Mouse (Mus musculus): ENCODE data around the gene Tmod3. TPM values are rescaled to one million over a fixed set of nuclear protein-coding genes. Genes with fewer than 3 reads are reported as not detected.
A peak's percentile ranks its signal among the peaks of the same experiment; 100 is the strongest.

Tmod3 gene
- polyA plus RNA-seq, 1 experiment from 2014 or later: 65.5 TPM

- H3K4me2 ChIP-seq (replicated peaks; ENCODE audit: low read depth): no peak overlapping the region
- H3K9ac ChIP-seq (ENCODE audit: low read depth, low read length): no peak overlapping the region
- no peaks in the 10 kb centered on the region for H3K9me3 ChIP-seq (ENCODE audit: control insufficient read depth)
- H3K4me1 ChIP-seq (replicated peaks; ENCODE audit: control insufficient read depth, insufficient read depth, low read length): no peaks in the 10 kb centered on the region
- TF ChIP-seq CTCF (IDR thresholded peaks at IDR 0.05; ENCODE audit: low read depth): no peak
- no peak for ATAC-seq
- H3K4me3 ChIP-seq (ENCODE audit: low read depth, low read length): no peak overlapping the region
- H3K27ac ChIP-seq (ENCODE audit: low read depth, low read length): no peak overlapping the region
- peaks cover 3% of the 10 kb centered on the region; the same call in 1 of the 2 replicates for H3K27me3 ChIP-seq (replicated peaks; ENCODE audit: control insufficient read depth, insufficient read depth, low read length)
- no peaks in the 10 kb centered on the region for H3K36me3 ChIP-seq (ENCODE audit: control insufficient read depth, insufficient read depth)
- WGBS: 87% methylated on average over 5 of the region's 5 CpGs
Measured at GRCm38 (mm10) chr9:75571036-75571942, 11.8 kb upstream of the Tmod3 start.

GRCm38 (mm10) chr9:75568399-75568798 lies 8.9 kb upstream of the Tmod3 start:
- WGBS: 95% methylated on average over 6 of the region's 6 CpGs
- ATAC-seq: no peak
- peaks cover 7% of the 10 kb centered on the region; the same call in 1 of the 2 replicates for H3K27me3 ChIP-seq (replicated peaks; ENCODE audit: control insufficient read depth, insufficient read depth, low read length)

GRCm38 (mm10) chr9:75564892-75565291 lies 5.4 kb upstream of the Tmod3 start:
- no peak for ATAC-seq
- Histone ChIP-seq H3K9me3 (ENCODE audit: control insufficient read depth) (no peaks in the 10 kb centered on the region), H3K4me3 (ENCODE audit: low read depth, low read length) (no peak overlapping the region), H3K36me3 (ENCODE audit: control insufficient read depth, insufficient read depth) (no peaks in the 10 kb centered on the region), H3K27me3 (replicated peaks; ENCODE audit: control insufficient read depth, insufficient read depth, low read length) (peaks cover 10% of the 10 kb centered on the region), H3K4me1 (replicated peaks; ENCODE audit: control insufficient read depth, insufficient read depth, low read length) (no peaks in the 10 kb centered on the region), H3K9ac (ENCODE audit: low read depth, low read length) (no peak overlapping the region), H3K27ac (ENCODE audit: low read depth, low read length) (no peak overlapping the region), H3K4me2 (replicated peaks; ENCODE audit: low read depth) (no peak overlapping the region)
- TF ChIP-seq CTCF (IDR thresholded peaks at IDR 0.05; ENCODE audit: low read depth): no peak
- WGBS: 89% methylated on average over 6 of the region's 6 CpGs

More at GRCm38 (mm10) chr9:75568399-75568798, 8.9 kb upstream of the Tmod3 start:
- H3K4me1 ChIP-seq (replicated peaks; ENCODE audit: control insufficient read depth, insufficient read depth, low read length): no peaks in the 10 kb centered on the region
- no peaks in the 10 kb centered on the region for H3K9me3 ChIP-seq (ENCODE audit: control insufficient read depth)
- TF ChIP-seq CTCF (IDR thresholded peaks at IDR 0.05; ENCODE audit: low read depth): no peak
- H3K36me3 ChIP-seq (ENCODE audit: control insufficient read depth, insufficient read depth): no peaks in the 10 kb centered on the region
- no peak overlapping the region for H3K4me2 ChIP-seq (replicated peaks; ENCODE audit: low read depth)
- no peak overlapping the region for H3K4me3 ChIP-seq (ENCODE audit: low read depth, low read length)
- no peak overlapping the region for H3K9ac ChIP-seq (ENCODE audit: low read depth, low read length)
- H3K27ac ChIP-seq (ENCODE audit: low read depth, low read length): no peak overlapping the region

GRCm38 (mm10) chr9:75563622-75564021 lies 4.2 kb upstream of the Tmod3 start:
- no peak overlapping the region for H3K27ac ChIP-seq (ENCODE audit: low read depth, low read length)
- no peak for TF ChIP-seq CTCF (IDR thresholded peaks at IDR 0.05; ENCODE audit: low read depth)
- H3K36me3 ChIP-seq (ENCODE audit: control insufficient read depth, insufficient read depth): no peaks in the 10 kb centered on the region
- peaks cover 10% of the 10 kb centered on the region for H3K27me3 ChIP-seq (replicated peaks; ENCODE audit: control insufficient read depth, insufficient read depth, low read length)
- peak; percentile 55; the same call in 1 of the 2 replicates for ATAC-seq
- H3K9me3 ChIP-seq (ENCODE audit: control insufficient read depth): no peaks in the 10 kb centered on the region
- WGBS: 47% methylated on average over 6 of the region's 6 CpGs
- no peak overlapping the region for H3K4me2 ChIP-seq (replicated peaks; ENCODE audit: low read depth)
- H3K4me3 ChIP-seq (ENCODE audit: low read depth, low read length): no peak overlapping the region
- no peaks in the 10 kb centered on the region for H3K4me1 ChIP-seq (replicated peaks; ENCODE audit: control insufficient read depth, insufficient read depth, low read length)
- no peak overlapping the region for H3K9ac ChIP-seq (ENCODE audit: low read depth, low read length)

GRCm38 (mm10) chr9:75563176-75563575 lies 3.7 kb upstream of the Tmod3 start:
- peak; percentile 39 for TF ChIP-seq CTCF (IDR thresholded peaks at IDR 0.05; ENCODE audit: low read depth)
- H3K27ac ChIP-seq (ENCODE audit: low read depth, low read length): no peak overlapping the region
- H3K4me2 ChIP-seq (replicated peaks; ENCODE audit: low read depth): no peak overlapping the region
- H3K36me3 ChIP-seq (ENCODE audit: control insufficient read depth, insufficient read depth): no peaks in the 10 kb centered on the region
- H3K9ac ChIP-seq (ENCODE audit: low read depth, low read length): no peak overlapping the region
- no peaks in the 10 kb centered on the region for H3K4me1 ChIP-seq (replicated peaks; ENCODE audit: control insufficient read depth, insufficient read depth, low read length)
- H3K27me3 ChIP-seq (replicated peaks; ENCODE audit: control insufficient read depth, insufficient read depth, low read length): peaks cover 10% of the 10 kb centered on the region
- ATAC-seq: no peak
- WGBS: 65% methylated on average over 2 of the region's 2 CpGs
- no peaks in the 10 kb centered on the region for H3K9me3 ChIP-seq (ENCODE audit: control insufficient read depth)
- H3K4me3 ChIP-seq (ENCODE audit: low read depth, low read length): no peak overlapping the region

- no peak for TF ChIP-seq CTCF (IDR thresholded peaks at IDR 0.05; ENCODE audit: low read depth)
- ATAC-seq: no peak
- no peak overlapping the region for H3K4me2 ChIP-seq (replicated peaks; ENCODE audit: low read depth)
- no peaks in the 10 kb centered on the region for H3K9me3 ChIP-seq (ENCODE audit: control insufficient read depth)
- H3K27ac ChIP-seq (ENCODE audit: low read depth, low read length): no peak overlapping the region
- WGBS: 80% methylated on average over 13 of the region's 13 CpGs
- no peak overlapping the region for H3K9ac ChIP-seq (ENCODE audit: low read depth, low read length)
- H3K4me1 ChIP-seq (replicated peaks; ENCODE audit: control insufficient read depth, insufficient read depth, low read length): peaks cover 3% of the 10 kb centered on the region; the same call in 1 of the 2 replicates
- H3K27me3 ChIP-seq (replicated peaks; ENCODE audit: control insufficient read depth, insufficient read depth, low read length): peaks cover 7% of the 10 kb centered on the region
- H3K36me3 ChIP-seq (ENCODE audit: control insufficient read depth, insufficient read depth): no peaks in the 10 kb centered on the region
- no peak overlapping the region for H3K4me3 ChIP-seq (ENCODE audit: low read depth, low read length)
Measured at GRCm38 (mm10) chr9:75561040-75561669, 1.7 kb upstream of the Tmod3 start.

All from intestine, postnatal 0 days (tissue).